27 mouse cellular contexts compared by ENCODE assay signal in genomic region chr16:31626331-31626730, GRCm38 (mm10). TPM values are rescaled to one million over a fixed set of nuclear protein-coding genes. Genes with fewer than 3 reads are reported as not detected.
DNase-seq lines count a peak whose midpoint lies in the region; ATAC-seq and TF ChIP-seq lines count a peak whose summit lies in the region.
"Had no signal": no experiment of that assay in that cellular context is flagged by ENCODE, and none has a peak within 500 bp of the region (broad histone marks: within the 10 kb centered on the region; RNA-seq: fewer than 3 reads in every experiment).

No protein-coding gene starts in this region.

- DNase-seq in gastrocnemius, adult 18-20 months (ENCODE audit: low spot score), result peak; percentile 53
- DNase-seq in gastrocnemius, postnatal 10 days, result no peak
- peak; percentile 28 for DNase-seq in gastrocnemius, postnatal 25 days
- DNase-seq in gastrocnemius, postnatal 4 days (ENCODE audit: low spot score in 2 of 2), result no peak
- DNase-seq in liver, postnatal 0 days, result no peak
- DNase-seq in layer of hippocampus, adult 2 months (ENCODE audit: low spot score in 2 of 2), result no peak
- DNase-seq: adrenal gland, adult 8-10 months; adrenal gland, postnatal 14 days; adrenal gland, postnatal 36 days; B cell, adult 2 months; cerebellum, adult 11-12 months; cerebellum, adult 2 months; cerebellum, adult 9-10 months; cerebellum, postnatal 10 days; cerebellum, postnatal 25 days had no signal

- H3K4me1 ChIP-seq in liver, embryonic 12.5 days, result peaks cover 34% of the 10 kb centered on the region
- H3K4me1 ChIP-seq in liver, postnatal 0 days (ENCODE audit: insufficient read depth), result no peaks in the 10 kb centered on the region

- H3K4me2 ChIP-seq in liver, embryonic 12.5 days, result no peak overlapping the region
- no peak overlapping the region for H3K4me2 ChIP-seq in liver, postnatal 0 days (ENCODE audit: low read depth, low read length)
- H3K4me2 ChIP-seq: embryonic facial prominence, embryonic 13.5 days; embryonic facial prominence, embryonic 15.5 days; forebrain, embryonic 12.5 days had no signal

- TF ChIP-seq EP300 in liver, postnatal 0 days (IDR thresholded peaks at IDR 0.05; ENCODE audit: low read depth), result no peak

- no peak overlapping the region for H3K4me3 ChIP-seq in liver, embryonic 12.5 days
- no peak overlapping the region for H3K4me3 ChIP-seq in liver, postnatal 0 days (ENCODE audit: low read depth, low read length)
- no peak overlapping the region for H3K4me3 ChIP-seq in layer of hippocampus, adult 2 months
- H3K4me3 ChIP-seq: embryonic facial prominence, embryonic 13.5 days; embryonic facial prominence, embryonic 15.5 days; erythroblast, embryonic 14.5 days; forebrain, embryonic 10.5 days; forebrain, embryonic 12.5 days had no signal

- TF ChIP-seq CTCF in liver, postnatal 0 days (IDR thresholded peaks at IDR 0.05; ENCODE audit: low read depth), result no peak
- TF ChIP-seq CTCF in layer of hippocampus, adult 2 months (conservative IDR thresholded peaks at IDR 0.05), result no peak

- no peaks in the 10 kb centered on the region for H3K9me3 ChIP-seq in liver, embryonic 12.5 days (replicated peaks)
- H3K9me3 ChIP-seq in liver, postnatal 0 days (ENCODE audit: low read length), result no peaks in the 10 kb centered on the region
- H3K9me3 ChIP-seq: embryonic facial prominence, embryonic 13.5 days; embryonic facial prominence, embryonic 15.5 days; forebrain, embryonic 10.5 days; forebrain, embryonic 12.5 days; G1E had no signal

- no peaks in the 10 kb centered on the region for H3K36me3 ChIP-seq in liver, embryonic 12.5 days
- no peaks in the 10 kb centered on the region for H3K36me3 ChIP-seq in liver, postnatal 0 days (replicated peaks; ENCODE audit: insufficient read depth, low read length)
- H3K36me3 ChIP-seq: embryonic facial prominence, embryonic 15.5 days; forebrain, embryonic 10.5 days; forebrain, embryonic 12.5 days; G1E had no signal

- ATAC-seq in liver, embryonic 12.5 days, result no peak
- ATAC-seq in liver, postnatal 0 days, result no peak
- ATAC-seq: activated CD4-positive, CD25-positive, alpha-beta regulatory T cell, adult 4 months; CD4-positive, CD25-positive, alpha-beta regulatory T cell, adult 4 months; forebrain, embryonic 14.5 days; Patski had no signal

- WGBS in liver, embryonic 12.5 days (ENCODE audit: insufficient replicate concordance), result 67% methylated on average over 6 of the region's 6 CpGs
- WGBS in liver, postnatal 0 days (ENCODE audit: insufficient replicate concordance), result 73% methylated on average over 6 of the region's 6 CpGs

- no peaks in the 10 kb centered on the region for H3K27me3 ChIP-seq in liver, embryonic 12.5 days (replicated peaks)
- no peaks in the 10 kb centered on the region for H3K27me3 ChIP-seq in liver, postnatal 0 days (ENCODE audit: insufficient read depth, low read length)
- H3K27me3 ChIP-seq: CH12.LX; embryonic facial prominence, embryonic 13.5 days; embryonic facial prominence, embryonic 15.5 days; forebrain, embryonic 12.5 days; Patski had no signal

- H3K9ac ChIP-seq in liver, embryonic 12.5 days, result no peak overlapping the region
- no peak overlapping the region for H3K9ac ChIP-seq in liver, postnatal 0 days (replicated peaks)
- H3K9ac ChIP-seq: embryonic facial prominence, embryonic 13.5 days; embryonic facial prominence, embryonic 15.5 days; forebrain, embryonic 12.5 days had no signal

- 0 out of 2 replicates have a peak overlapping the region, but pooled peaks have one; percentile 64 for H3K27ac ChIP-seq in liver, embryonic 12.5 days
- H3K27ac ChIP-seq in liver, postnatal 0 days (ENCODE audit: low read depth), result no peak overlapping the region
- H3K27ac ChIP-seq in layer of hippocampus, adult 2 months, result no peak overlapping the region
- H3K27ac ChIP-seq: embryonic facial prominence, embryonic 13.5 days; embryonic facial prominence, embryonic 15.5 days; forebrain, embryonic 10.5 days; forebrain, embryonic 12.5 days had no signal

RNA-seq across cellular contexts. Expression of gene Dlg1, which starts 36.9 kb away (rescaled TPM):
- 10 to 100 TPM; 59.5 to 60.6 TPM for total RNA-seq in gastrocnemius, adult 18-20 months (2021)
- 10 to 100 TPM; 33.1 to 39.4 TPM for total RNA-seq in gastrocnemius, postnatal 10 days (2021)
- 10 to 100 TPM; 33.5 to 35.5 TPM for total RNA-seq in gastrocnemius, postnatal 25 days (2021)
- total RNA-seq in gastrocnemius, postnatal 4 days (2021), result 10 to 100 TPM; 44.2 to 48.5 TPM
- polyA plus RNA-seq in liver, embryonic 12.5 days (2016; fragmentation: Nextera tagmentation; extraction: Ambion mirVana), result 19.5 and 20.5 TPM in 2 replicates
- polyA plus RNA-seq in liver, postnatal 0 days (2015; fragmentation: Nextera tagmentation; extraction: Ambion mirVana), result 4.5 and 5.6 TPM in 2 replicates
- 10 to 100 TPM; 86.2 to 86.4 TPM for total RNA-seq in layer of hippocampus, adult 2 months (2021)

Comparison
In these comparisons a context has a peak if more than half of its experiments do, and no peak if none do; other contexts are left out.
1. DNase-seq: peak in gastrocnemius, adult 18-20 months (single experiment) and gastrocnemius, postnatal 25 days (single experiment); none in gastrocnemius, postnatal 10 days (single experiment), gastrocnemius, postnatal 4 days (0 of 2), liver, postnatal 0 days (single experiment) and layer of hippocampus, adult 2 months (0 of 2).